Mouse (Mus musculus) midbrain, embryonic 16.5 days (tissue): ENCODE measurements around the gene Gm21994. TPM values are rescaled to one million over a fixed set of nuclear protein-coding genes. Genes with fewer than 3 reads are reported as not detected.

ENCODE experiments used
- polyA plus RNA-seq: library from polyadenylated mRNA; unstranded; fragments of >200 nt; fragmentation: Nextera tagmentation; extraction: Ambion mirVana; gene quantifications from 2 replicates; pipeline ENCODE4 v1.2.1, GENCODE M21; 2015

Gm21994 gene
- polyA plus RNA-seq, 1 experiment from 2014 or later: 3.1 TPM

Other genes starting within 250 kb of the Gm21994 start
- 11.3 and 11.8 TPM in 2 replicates for gene Zfp120, start 118.9 kb downstream of the Gm21994 start, polyA plus RNA-seq
- gene Gm10770, start 75.9 kb downstream of the Gm21994 start, polyA plus RNA-seq: not detected in 2 replicates
- gene Gm14139, start 73.8 kb downstream of the Gm21994 start, polyA plus RNA-seq: not detected in 2 replicates
- gene Zfp937, start 37.5 kb downstream of the Gm21994 start, polyA plus RNA-seq: 11.2 and 12.1 TPM in 2 replicates
- not detected in 2 replicates for gene Gm14124, start 1.9 kb upstream of the Gm21994 start, polyA plus RNA-seq
- 0.82 and 1.3 TPM in 2 replicates for gene Gm10130, start 68.1 kb upstream of the Gm21994 start, polyA plus RNA-seq
- 14.7 and 15.7 TPM in 2 replicates for gene 3300002I08Rik, start 107.2 kb upstream of the Gm21994 start, polyA plus RNA-seq
- gene Zfp442, start 195.9 kb upstream of the Gm21994 start, polyA plus RNA-seq: 7.5 and 8.6 TPM in 2 replicates
- 0.08 TPM in 1 of 2 replicates, not detected in the other for gene Zfp345, start 229.5 kb upstream of the Gm21994 start, polyA plus RNA-seq